Mouse (Mus musculus): ENCODE measurements at regions not wholly inside any gene's neighbourhood (a gene's known extent, or its start where the extent isn't known, plus 50 kb on each side); places are given as distances from the start of the nearest gene placed in this dataset.

GRCm38 (mm10) chr5:54358221-54358620 lies 359.9 kb downstream of the Stim2 start:
- TF ChIP-seq CTCF (IDR thresholded peaks at IDR 0.05; ENCODE audit: control insufficient read depth, insufficient read depth, insufficient read length): no peak
- TF ChIP-seq USF1 (IDR thresholded peaks at IDR 0.05; ENCODE audit: low read depth): no peak
- TF ChIP-seq MAX (IDR thresholded peaks at IDR 0.05): no peak
- no peak for TF ChIP-seq CEBPB (IDR thresholded peaks at IDR 0.05; ENCODE audit: low read depth)
- no peak for TF ChIP-seq MYOD1 (IDR thresholded peaks at IDR 0.05; ENCODE audit: control insufficient read depth, insufficient read length, low read depth)
- no peak for TF ChIP-seq MYOG (IDR thresholded peaks at IDR 0.05; ENCODE audit: control insufficient read depth, extremely low read depth, insufficient read length)
- TF ChIP-seq FOSL1 (IDR thresholded peaks at IDR 0.05; ENCODE audit: insufficient read depth, low read length, poor library complexity, severe bottlenecking): no peak

All from C2C12 (cell line).